Mouse (Mus musculus): ENCODE measurements at regions not wholly inside any gene's neighbourhood (a gene's known extent, or its start where the extent isn't known, plus 50 kb on each side); places are given as distances from the start of the nearest gene placed in this dataset.

- Histone ChIP-seq H3K4me3 (ENCODE audit: low read depth, low read length) (no peak overlapping the region), H3K9me3 (ENCODE audit: low read length) (no peaks in the 10 kb centered on the region), H3K27ac (ENCODE audit: low read depth) (no peak overlapping the region), H3K4me1 (ENCODE audit: insufficient read depth) (no peaks in the 10 kb centered on the region), H3K9ac (replicated peaks) (no peak overlapping the region), H3K27me3 (ENCODE audit: insufficient read depth, low read length) (no peaks in the 10 kb centered on the region), H3K4me2 (ENCODE audit: low read depth, low read length) (no peak overlapping the region), H3K36me3 (replicated peaks; ENCODE audit: insufficient read depth, low read length) (no peaks in the 10 kb centered on the region)
- DNase-seq = peak; percentile 46
- TF ChIP-seq EP300 (IDR thresholded peaks at IDR 0.05; ENCODE audit: low read depth) = no peak
- TF ChIP-seq CTCF (IDR thresholded peaks at IDR 0.05; ENCODE audit: low read depth) = peak; percentile 78
- no peak for ATAC-seq
- 11% methylated on average over 9 of the region's 9 CpGs for WGBS (ENCODE audit: insufficient replicate concordance)
These were observed 314.0 kb downstream of the Zpld1 start for GRCm38 (mm10) chr16:54983759-54984218.

DNA sequence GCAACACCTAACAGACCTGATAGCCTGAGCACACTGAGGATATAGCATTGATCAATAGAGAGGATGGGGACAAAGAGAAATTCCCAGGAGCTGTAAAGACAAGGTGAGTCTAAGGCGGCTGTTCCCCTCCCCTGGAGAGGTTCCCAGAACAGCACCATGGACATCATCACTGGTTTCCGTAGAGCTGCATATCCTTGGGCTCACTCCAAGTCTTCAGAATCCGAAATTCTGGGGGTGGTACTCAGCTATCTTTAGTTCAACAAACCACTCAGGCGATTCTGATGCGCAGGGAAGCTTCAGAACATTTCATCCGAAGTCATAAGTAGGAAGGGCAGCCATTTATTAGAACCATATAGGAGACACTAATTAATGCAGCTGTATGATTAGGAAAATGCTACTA lies 327.4 kb downstream of the Zpld1 start:
- no peak overlapping the region for H3K27ac ChIP-seq (ENCODE audit: low read depth)
- H3K36me3 ChIP-seq (replicated peaks; ENCODE audit: insufficient read depth, low read length) = no peaks in the 10 kb centered on the region
- H3K9ac ChIP-seq (replicated peaks) = no peak overlapping the region
- no peaks in the 10 kb centered on the region for H3K27me3 ChIP-seq (ENCODE audit: insufficient read depth, low read length)
- no peak for ATAC-seq
- H3K4me3 ChIP-seq (ENCODE audit: low read depth, low read length) = no peak overlapping the region
- no peaks in the 10 kb centered on the region for H3K9me3 ChIP-seq (ENCODE audit: low read length)
- no peak for TF ChIP-seq CTCF (IDR thresholded peaks at IDR 0.05; ENCODE audit: low read depth)
- no peak for TF ChIP-seq EP300 (IDR thresholded peaks at IDR 0.05; ENCODE audit: low read depth)
- no peak overlapping the region for H3K4me2 ChIP-seq (ENCODE audit: low read depth, low read length)
- 75% methylated on average over 6 of the region's 6 CpGs for WGBS (ENCODE audit: insufficient replicate concordance)
- no peak for DNase-seq
- no peaks in the 10 kb centered on the region for H3K4me1 ChIP-seq (ENCODE audit: insufficient read depth)

DNA sequence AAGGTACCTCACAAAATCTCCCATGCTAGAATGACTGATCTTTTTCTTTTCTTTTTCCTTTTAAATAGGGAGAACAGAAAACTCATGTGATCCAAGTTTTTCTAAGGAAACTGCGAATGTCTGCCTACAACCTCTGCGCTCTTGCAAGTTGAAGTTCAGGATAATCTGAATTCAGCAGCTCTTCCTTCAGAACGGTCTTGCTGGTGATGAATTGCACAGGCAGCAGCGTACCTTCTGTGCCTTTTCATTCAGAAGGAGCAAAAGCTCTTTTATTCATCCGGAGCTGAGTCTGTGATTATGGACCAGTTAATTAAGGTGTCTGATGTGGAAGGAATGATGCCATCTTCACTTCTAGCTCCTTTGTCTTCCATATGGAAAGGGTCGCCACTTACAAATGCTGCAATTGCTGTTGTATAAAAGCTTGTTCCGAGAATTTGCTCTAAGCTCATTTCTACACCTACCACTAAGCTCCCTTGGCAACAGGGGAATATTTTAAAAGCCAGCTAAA lies 353.9 kb downstream of the Zpld1 start:
- no peak overlapping the region for H3K27ac ChIP-seq (ENCODE audit: low read depth)
- H3K4me1 ChIP-seq (ENCODE audit: insufficient read depth) = no peaks in the 10 kb centered on the region
- DNase-seq (no peak), ATAC-seq (no peak)
- H3K27me3 ChIP-seq (ENCODE audit: insufficient read depth, low read length) = no peaks in the 10 kb centered on the region
- H3K9me3 ChIP-seq (ENCODE audit: low read length) = no peaks in the 10 kb centered on the region
- WGBS (ENCODE audit: insufficient replicate concordance) = 72% methylated on average over 7 of the region's 7 CpGs
- H3K9ac ChIP-seq (replicated peaks) = no peak overlapping the region
- no peak overlapping the region for H3K4me2 ChIP-seq (ENCODE audit: low read depth, low read length)
- no peaks in the 10 kb centered on the region for H3K36me3 ChIP-seq (replicated peaks; ENCODE audit: insufficient read depth, low read length)
- TF ChIP-seq EP300 (IDR thresholded peaks at IDR 0.05; ENCODE audit: low read depth) (no peak), CTCF (IDR thresholded peaks at IDR 0.05; ENCODE audit: low read depth) (no peak)
- H3K4me3 ChIP-seq (ENCODE audit: low read depth, low read length) = no peak overlapping the region

DNA sequence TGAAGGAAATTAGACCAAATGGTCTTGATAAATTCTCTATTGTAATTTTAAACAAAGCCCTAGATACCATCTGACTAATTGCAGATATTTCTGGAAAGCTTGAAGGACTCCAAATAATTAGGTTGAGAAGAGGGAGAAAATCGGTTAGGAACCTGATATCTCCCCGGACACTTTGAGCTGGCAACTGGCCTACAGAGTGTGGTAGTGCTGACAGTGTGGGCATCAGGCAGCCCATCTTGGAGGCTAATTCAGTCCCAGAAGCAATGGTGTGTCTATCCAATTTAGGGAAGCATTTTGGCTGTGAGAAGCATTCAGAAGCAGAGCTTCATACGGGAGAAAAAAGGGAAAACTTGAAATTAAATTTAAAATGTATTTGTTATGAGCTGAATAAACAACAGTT lies 369.5 kb downstream of the Zpld1 start:
- ATAC-seq (no peak), DNase-seq (no peak)
- WGBS (ENCODE audit: insufficient replicate concordance) = 74% methylated on average over 3 of the region's 3 CpGs
- Histone ChIP-seq H3K27ac (ENCODE audit: low read depth) (no peak overlapping the region), H3K27me3 (ENCODE audit: insufficient read depth, low read length) (no peaks in the 10 kb centered on the region), H3K36me3 (replicated peaks; ENCODE audit: insufficient read depth, low read length) (no peaks in the 10 kb centered on the region), H3K9ac (replicated peaks) (no peak overlapping the region), H3K9me3 (ENCODE audit: low read length) (0 out of 2 replicates have a peak, but pooled peaks cover 2% of the 10 kb centered on the region), H3K4me1 (ENCODE audit: insufficient read depth) (no peaks in the 10 kb centered on the region), H3K4me2 (ENCODE audit: low read depth, low read length) (no peak overlapping the region), H3K4me3 (ENCODE audit: low read depth, low read length) (no peak overlapping the region)
- no peak for TF ChIP-seq EP300 (IDR thresholded peaks at IDR 0.05; ENCODE audit: low read depth)
- TF ChIP-seq CTCF (IDR thresholded peaks at IDR 0.05; ENCODE audit: low read depth) = no peak

DNA sequence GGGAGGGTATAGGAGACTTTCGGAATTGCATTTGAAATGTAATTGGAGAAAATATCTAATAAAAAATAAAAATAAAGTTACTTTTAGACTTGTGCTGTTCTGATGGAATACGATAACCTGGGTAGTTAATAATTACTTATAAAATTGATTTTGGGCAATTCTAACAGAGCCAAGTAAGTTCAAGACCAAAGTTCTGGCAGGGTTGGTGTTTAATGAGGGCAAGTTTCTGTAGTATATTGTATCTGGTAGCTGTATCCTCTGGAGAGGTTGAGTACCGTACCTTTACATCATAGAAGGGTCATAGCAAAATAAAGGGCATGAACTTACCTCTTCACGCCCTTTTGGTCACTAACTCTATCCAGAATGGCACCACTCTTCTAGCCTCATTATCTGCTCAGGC lies 394.9 kb downstream of the Zpld1 start:
- H3K4me1 ChIP-seq (ENCODE audit: insufficient read depth) = no peaks in the 10 kb centered on the region
- no peak overlapping the region for H3K27ac ChIP-seq (ENCODE audit: low read depth)
- no peaks in the 10 kb centered on the region for H3K36me3 ChIP-seq (replicated peaks; ENCODE audit: insufficient read depth, low read length)
- WGBS (ENCODE audit: insufficient replicate concordance) = 65% methylated on average over 4 of the region's 4 CpGs
- TF ChIP-seq EP300 (IDR thresholded peaks at IDR 0.05; ENCODE audit: low read depth) = no peak
- TF ChIP-seq CTCF (IDR thresholded peaks at IDR 0.05; ENCODE audit: low read depth) = no peak
- H3K4me2 ChIP-seq (ENCODE audit: low read depth, low read length) = no peak overlapping the region
- DNase-seq (no peak), ATAC-seq (peak; percentile 35; the same call in 1 of the 2 replicates)
- no peak overlapping the region for H3K4me3 ChIP-seq (ENCODE audit: low read depth, low read length)
- H3K9me3 ChIP-seq (ENCODE audit: low read length) = no peaks in the 10 kb centered on the region
- H3K27me3 ChIP-seq (ENCODE audit: insufficient read depth, low read length) = no peaks in the 10 kb centered on the region
- no peak overlapping the region for H3K9ac ChIP-seq (replicated peaks)

DNA sequence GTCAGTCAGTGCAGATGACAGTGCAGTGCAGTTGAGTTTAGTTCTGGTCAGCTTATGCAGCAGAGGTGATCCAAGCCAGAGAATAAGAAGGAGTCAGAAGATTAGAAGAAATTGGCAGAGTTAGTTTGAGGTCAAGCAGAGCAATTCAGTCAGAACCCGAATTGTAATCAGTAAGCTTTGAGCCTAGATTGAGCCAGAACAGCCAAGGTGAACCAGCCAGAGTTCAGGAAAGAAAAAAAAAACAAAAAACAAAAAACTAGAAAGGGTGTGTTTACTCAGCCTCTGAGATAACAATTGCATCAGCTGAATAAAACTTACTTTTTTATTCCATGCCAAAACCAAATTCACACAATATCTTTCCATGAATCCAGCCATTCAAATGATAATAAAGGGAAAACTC lies 396.3 kb downstream of the Zpld1 start:
- TF ChIP-seq EP300 (IDR thresholded peaks at IDR 0.05; ENCODE audit: low read depth) = no peak
- no peak for TF ChIP-seq CTCF (IDR thresholded peaks at IDR 0.05; ENCODE audit: low read depth)

GRCm38 (mm10) chr16:54894661-54895060 lies 403.1 kb downstream of the Zpld1 start:
- no peak overlapping the region for H3K9ac ChIP-seq (replicated peaks)
- no peak overlapping the region for H3K27ac ChIP-seq (ENCODE audit: low read depth)
- ATAC-seq (no peak), DNase-seq (no peak)
- WGBS (ENCODE audit: insufficient replicate concordance) = 85% methylated on average over 5 of the region's 5 CpGs
- H3K27me3 ChIP-seq (ENCODE audit: insufficient read depth, low read length) = no peaks in the 10 kb centered on the region
- no peak for TF ChIP-seq EP300 (IDR thresholded peaks at IDR 0.05; ENCODE audit: low read depth)
- TF ChIP-seq CTCF (IDR thresholded peaks at IDR 0.05; ENCODE audit: low read depth) = no peak
- no peak overlapping the region for H3K4me3 ChIP-seq (ENCODE audit: low read depth, low read length)
- H3K4me2 ChIP-seq (ENCODE audit: low read depth, low read length) = no peak overlapping the region
- H3K36me3 ChIP-seq (replicated peaks; ENCODE audit: insufficient read depth, low read length) = no peaks in the 10 kb centered on the region
- H3K9me3 ChIP-seq (ENCODE audit: low read length) = no peaks in the 10 kb centered on the region
- H3K4me1 ChIP-seq (ENCODE audit: insufficient read depth) = no peaks in the 10 kb centered on the region

More for the DNA sequence above, 396.3 kb downstream of the Zpld1 start:
- Histone ChIP-seq H3K36me3 (replicated peaks; ENCODE audit: insufficient read depth, low read length) (no peaks in the 10 kb centered on the region), H3K27ac (ENCODE audit: low read depth) (no peak overlapping the region), H3K4me1 (ENCODE audit: insufficient read depth) (no peaks in the 10 kb centered on the region), H3K4me3 (ENCODE audit: low read depth, low read length) (no peak overlapping the region), H3K9ac (replicated peaks) (no peak overlapping the region), H3K9me3 (ENCODE audit: low read length) (no peaks in the 10 kb centered on the region), H3K27me3 (ENCODE audit: insufficient read depth, low read length) (no peaks in the 10 kb centered on the region), H3K4me2 (ENCODE audit: low read depth, low read length) (no peak overlapping the region)
- ATAC-seq = no peak
- WGBS (ENCODE audit: insufficient replicate concordance) = 48% methylated on average over 1 of the region's 1 CpGs
- no peak for DNase-seq
